Mouse (Mus musculus): ENCODE results near the gene Ncbp2.

DNA sequence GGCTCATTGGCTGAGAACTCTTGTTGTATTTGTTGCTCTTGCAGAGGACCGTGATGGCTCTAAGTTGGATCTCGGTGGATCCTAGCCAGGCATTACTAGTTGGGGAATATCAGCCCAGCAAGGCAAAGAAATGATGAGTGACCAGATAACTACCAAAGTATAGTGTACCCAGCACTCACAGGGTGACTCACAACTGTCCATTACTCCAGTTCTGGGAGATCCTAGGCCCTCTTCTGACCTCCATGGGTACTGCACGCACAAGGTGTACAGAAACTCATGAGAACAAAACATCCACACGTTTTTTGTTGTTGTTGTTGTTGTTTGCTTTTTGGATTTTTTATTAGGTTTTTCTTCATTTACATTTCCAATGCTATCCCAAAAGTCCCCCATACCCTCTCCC is 11.7 kb upstream of the Ncbp2 start:
- no peak for TF ChIP-seq CTCF (IDR thresholded peaks at IDR 0.05; ENCODE audit: low read depth, low read length)
- TF ChIP-seq POLR2A (IDR thresholded peaks at IDR 0.05; ENCODE audit: borderline replicate concordance, low read depth, low read length) = no peak

Data from bone marrow macrophage, adult 2 months (primary cell).